14 mouse cellular contexts compared by ENCODE assay signal in the genomic region with DNA sequence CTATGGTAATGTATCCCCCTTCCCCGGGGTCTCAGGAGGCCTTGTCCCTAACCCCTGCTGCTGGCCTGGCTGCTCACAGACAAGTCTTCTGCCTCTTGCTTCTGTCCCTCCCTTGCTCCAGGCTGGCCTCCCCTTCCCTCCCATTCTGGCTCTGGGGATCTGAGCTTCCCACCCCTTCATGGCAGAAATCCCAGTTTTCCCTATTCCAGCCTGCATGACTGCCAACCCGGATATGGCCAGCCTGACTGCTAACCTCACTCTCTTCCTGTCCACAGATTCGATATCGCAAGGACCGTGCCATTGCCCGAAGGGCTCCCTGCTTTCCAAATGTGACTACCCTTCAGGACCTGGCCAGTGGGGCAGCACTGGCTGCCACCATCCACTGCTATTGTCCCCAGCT. TPM values are rescaled to one million over a fixed set of nuclear protein-coding genes. Genes with fewer than 3 reads are reported as not detected.
DNase-seq lines count a peak whose midpoint lies in the region; ATAC-seq lines count a peak whose summit lies in the region.
"Had no signal": no experiment of that assay in that cellular context is flagged by ENCODE, and none has a peak within 500 bp of the region (broad histone marks: within the 10 kb centered on the region; RNA-seq: fewer than 3 reads in every experiment).

No protein-coding gene starts in this region.

- H3K27me3 ChIP-seq in liver, embryonic 12.5 days (replicated peaks) = 0 out of 2 replicates have a peak, but pooled peaks cover 2% of the 10 kb centered on the region
- H3K27me3 ChIP-seq: heart, embryonic 15.5 days had no signal

- no peaks in the 10 kb centered on the region for H3K36me3 ChIP-seq in liver, embryonic 12.5 days
- H3K36me3 ChIP-seq: heart, embryonic 15.5 days had no signal

- H3K4me2 ChIP-seq in liver, embryonic 12.5 days = no peak overlapping the region
- H3K4me2 ChIP-seq: heart, embryonic 15.5 days had no signal

- DNase-seq in adrenal gland, postnatal 14 days = peak; percentile 62
- DNase-seq in adrenal gland, postnatal 25 days = no peak
- DNase-seq in urinary bladder, postnatal 14 days (ENCODE audit: low spot score) = peak; percentile 51
- no peak for DNase-seq in urinary bladder, postnatal 25 days (ENCODE audit: low spot score)
- peak; percentile 62 for DNase-seq in heart, postnatal 25 days (ENCODE audit: low spot score)
- DNase-seq in skeletal muscle tissue, adult 2 months (ENCODE audit: low read depth, low spot score) = peak; percentile 67
- DNase-seq in neural tube, embryonic 10.5 days (ENCODE audit: extremely low spot score, low spot score) = no peak
- DNase-seq: retina, postnatal 1 day had no signal

- WGBS in liver, embryonic 12.5 days (ENCODE audit: insufficient replicate concordance) = 77% methylated on average over 6 of the region's 6 CpGs

- no peaks in the 10 kb centered on the region for H3K9me3 ChIP-seq in liver, embryonic 12.5 days (replicated peaks)
- H3K9me3 ChIP-seq: heart, embryonic 15.5 days had no signal

- intact Hi-C loops in heart, postnatal 25 days (cut with DNase I) = no loop called here

- H3K4me1 ChIP-seq in liver, embryonic 12.5 days = no peaks in the 10 kb centered on the region

- no peak overlapping the region for H3K27ac ChIP-seq in liver, embryonic 12.5 days
- H3K27ac ChIP-seq: heart, embryonic 15.5 days; kidney, postnatal 0 days; liver, embryonic 14.5 days had no signal

- no peak overlapping the region for H3K9ac ChIP-seq in liver, embryonic 12.5 days
- H3K9ac ChIP-seq: heart, embryonic 15.5 days; liver, embryonic 14.5 days had no signal

- no peak for ATAC-seq in liver, embryonic 12.5 days

- no peak overlapping the region for H3K4me3 ChIP-seq in liver, embryonic 12.5 days
- H3K4me3 ChIP-seq: heart, embryonic 15.5 days had no signal

RNA-seq across cellular contexts. Expression of a gene that starts 13.3 kb away (rescaled TPM):
- total RNA-seq in adrenal gland, postnatal 14 days (2021) = 8.8 and 10.3 TPM in 2 replicates
- 7.0 and 10.0 TPM in 2 replicates for total RNA-seq in adrenal gland, postnatal 25 days (2021)
- total RNA-seq in heart, postnatal 25 days (2021) = under 1 TPM; 0.47 to 0.67 TPM
- polyA plus RNA-seq in liver, embryonic 12.5 days (2016; fragmentation: Nextera tagmentation; extraction: Ambion mirVana) = 2.0 and 2.2 TPM in 2 replicates

RNA-seq across cellular contexts. Expression of a gene that starts 20.7 kb away (rescaled TPM):
- 31.5 and 38.2 TPM in 2 replicates for total RNA-seq in adrenal gland, postnatal 14 days (2021)
- 34.8 and 40.9 TPM in 2 replicates for total RNA-seq in adrenal gland, postnatal 25 days (2021)
- total RNA-seq in heart, postnatal 25 days (2021) = 10 to 100 TPM; 14.5 to 14.9 TPM
- polyA plus RNA-seq in liver, embryonic 12.5 days (2016; fragmentation: Nextera tagmentation; extraction: Ambion mirVana) = 42.8 and 43.2 TPM in 2 replicates

RNA-seq across cellular contexts. Expression of a gene that starts 20.9 kb away (rescaled TPM):
- total RNA-seq in adrenal gland, postnatal 14 days (2021) = 121 TPM in 2 replicates
- total RNA-seq in adrenal gland, postnatal 25 days (2021) = 90.3 and 117 TPM in 2 replicates
- total RNA-seq in heart, postnatal 25 days (2021) = 10 to 100 TPM; 70.6 to 80.3 TPM
- 97.5 and 101 TPM in 2 replicates for polyA plus RNA-seq in liver, embryonic 12.5 days (2016; fragmentation: Nextera tagmentation; extraction: Ambion mirVana)

RNA-seq across cellular contexts. Expression of a gene that starts 24.9 kb away (rescaled TPM):
- total RNA-seq in adrenal gland, postnatal 14 days (2021) = not detected in 2 replicates
- not detected in 2 replicates for total RNA-seq in adrenal gland, postnatal 25 days (2021)
- total RNA-seq in heart, postnatal 25 days (2021) = not detected
- 0.11 TPM in 1 of 2 replicates, not detected in the other for polyA plus RNA-seq in liver, embryonic 12.5 days (2016; fragmentation: Nextera tagmentation; extraction: Ambion mirVana)
- total RNA-seq: left cerebral cortex, adult 8-10 months had no signal
- polyA plus RNA-seq: kidney, postnatal 0 days; urinary bladder, adult 2 months had no signal

RNA-seq across cellular contexts. Expression of a gene that starts 30.4 kb away (rescaled TPM):
- 79.6 and 116 TPM in 2 replicates for total RNA-seq in adrenal gland, postnatal 14 days (2021)
- total RNA-seq in adrenal gland, postnatal 25 days (2021) = 123 and 133 TPM in 2 replicates
- total RNA-seq in heart, postnatal 25 days (2021) = 1 to 10 TPM; 4.5 to 4.8 TPM
- 71.7 and 76.5 TPM in 2 replicates for polyA plus RNA-seq in liver, embryonic 12.5 days (2016; fragmentation: Nextera tagmentation; extraction: Ambion mirVana)

Comparison
In these comparisons a context has a peak if more than half of its experiments do, and no peak if none do; other contexts are left out.
1. DNase-seq: peak in adrenal gland, postnatal 14 days (single experiment), urinary bladder, postnatal 14 days (single experiment), heart, postnatal 25 days (single experiment) and skeletal muscle tissue, adult 2 months (single experiment); none in adrenal gland, postnatal 25 days (single experiment), urinary bladder, postnatal 25 days (single experiment) and neural tube, embryonic 10.5 days (single experiment).